Mouse (Mus musculus): ENCODE data around the gene Exosc3.

Exosc3 gene

DNA sequence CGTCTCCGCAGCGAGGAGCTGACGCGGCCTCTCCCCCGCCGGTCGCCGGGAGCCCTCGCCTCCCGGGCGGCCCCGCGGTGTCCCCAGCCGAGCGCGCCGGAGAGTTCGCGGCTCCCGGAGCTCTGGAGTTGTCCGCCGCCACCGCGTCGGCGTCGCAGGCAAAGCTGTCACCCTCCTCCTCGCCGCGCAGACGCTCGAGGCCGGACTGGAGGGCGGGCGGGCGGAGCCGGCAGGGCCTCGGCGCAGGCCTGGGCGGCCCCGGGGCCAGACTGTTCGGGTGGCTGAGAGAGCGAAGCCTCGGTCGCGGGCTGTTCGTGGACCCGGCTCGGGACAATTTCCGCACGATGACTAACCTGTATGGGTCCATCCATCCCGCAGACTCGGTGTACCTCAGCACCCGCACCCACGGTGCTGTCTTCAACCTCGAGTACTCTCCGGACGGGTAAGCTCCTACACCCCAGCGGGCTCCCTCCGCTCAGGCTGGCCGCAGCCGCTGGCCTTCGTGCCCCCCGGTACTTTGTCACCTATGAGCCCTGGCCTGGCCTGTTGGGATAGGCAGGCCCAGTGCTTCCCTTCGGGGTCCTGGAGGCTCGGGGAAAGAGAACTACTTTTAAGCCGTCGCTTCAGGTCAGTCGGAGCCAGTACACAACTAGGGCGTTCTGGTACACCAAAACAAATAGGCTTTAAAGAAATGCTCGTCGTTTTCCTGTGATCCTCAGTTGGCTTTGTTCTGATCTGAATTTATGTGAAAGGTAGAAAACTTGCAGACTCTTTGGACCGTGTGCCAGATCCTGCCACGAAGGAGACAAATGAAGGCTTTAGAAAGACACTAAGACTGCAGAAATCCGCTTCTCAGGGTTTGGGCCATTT is at the start of gene Exosc3:
Gene Exosc3 (minus strand): TSS at position 447 of the 870 bp plus-strand sequence.
- WGBS, result under 1% methylated on average over 76 of the region's 76 CpGs

- 65% methylated on average over 4 of the region's 4 CpGs for WGBS
Measured at GRCm38 (mm10) chr4:45392099-45392498, 49.6 kb upstream of the Exosc3 start.

DNA sequence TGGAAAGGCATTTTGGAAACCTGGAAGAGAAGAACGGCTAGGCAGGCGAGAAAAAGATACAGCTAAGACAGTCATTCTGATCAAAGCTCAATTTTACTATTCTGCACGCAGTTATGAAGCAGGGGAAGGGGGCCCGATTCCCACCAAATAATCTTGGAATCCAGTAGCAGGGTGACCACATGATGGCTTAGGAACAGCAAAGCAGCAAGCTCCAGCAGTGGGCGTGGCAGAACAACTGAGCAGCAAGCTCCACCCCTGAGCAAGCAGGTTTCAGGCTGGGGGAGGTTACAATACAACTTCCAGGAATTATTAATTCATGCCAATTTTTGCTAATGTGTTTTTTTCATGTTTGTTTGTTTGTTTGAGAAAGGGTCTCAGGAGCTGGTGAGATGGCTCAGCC is 44.8 kb upstream of the Exosc3 start:
- 97% methylated on average over 5 of the region's 5 CpGs for WGBS

- 79% methylated on average over 2 of the region's 2 CpGs for WGBS
Measured at GRCm38 (mm10) chr4:45382133-45382532, 39.6 kb upstream of the Exosc3 start.

DNA sequence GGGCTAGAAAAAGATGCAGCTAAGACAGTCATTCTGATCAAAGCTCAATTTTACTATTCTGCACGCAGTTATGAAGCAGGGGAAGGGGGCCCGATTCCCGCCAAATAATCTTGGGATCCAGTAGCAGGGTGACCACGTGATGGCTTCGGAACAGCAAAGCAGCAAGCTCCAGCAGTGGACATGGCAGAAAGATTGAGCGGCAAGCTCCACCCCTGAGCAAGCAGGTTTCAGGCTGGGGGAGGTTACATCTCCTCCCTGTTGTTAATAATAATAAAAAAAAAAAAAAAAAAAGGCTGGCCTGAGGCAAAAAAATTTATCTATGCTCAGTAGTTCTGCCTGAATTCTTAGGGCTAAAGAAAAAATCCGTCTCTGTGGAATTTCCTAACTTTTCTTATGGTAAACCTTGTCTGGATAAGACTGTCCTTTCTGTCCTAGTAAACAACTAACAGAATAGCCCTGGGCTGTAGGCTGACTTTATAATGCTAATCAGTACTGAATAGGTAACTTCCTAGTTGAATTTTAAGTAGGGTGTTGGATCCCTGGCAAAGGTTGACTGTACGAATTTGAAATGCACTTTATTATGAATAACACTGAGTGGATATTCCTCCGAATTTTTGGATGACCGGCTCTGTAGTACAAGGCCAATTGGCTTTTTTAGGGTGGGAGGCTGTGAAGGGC is 38.5 kb upstream of the Exosc3 start:
- WGBS, result 79% methylated on average over 10 of the region's 10 CpGs

GRCm38 (mm10) chr4:45376573-45376972 is 34.0 kb upstream of the Exosc3 start:
- WGBS, result 81% methylated on average over 4 of the region's 4 CpGs

GRCm38 (mm10) chr4:45374879-45375278 is 32.3 kb upstream of the Exosc3 start:
- 83% methylated on average over 5 of the region's 5 CpGs for WGBS

- 85% methylated on average over 3 of the region's 3 CpGs for WGBS
Measured at GRCm38 (mm10) chr4:45371261-45371660, 28.7 kb upstream of the Exosc3 start.

DNA sequence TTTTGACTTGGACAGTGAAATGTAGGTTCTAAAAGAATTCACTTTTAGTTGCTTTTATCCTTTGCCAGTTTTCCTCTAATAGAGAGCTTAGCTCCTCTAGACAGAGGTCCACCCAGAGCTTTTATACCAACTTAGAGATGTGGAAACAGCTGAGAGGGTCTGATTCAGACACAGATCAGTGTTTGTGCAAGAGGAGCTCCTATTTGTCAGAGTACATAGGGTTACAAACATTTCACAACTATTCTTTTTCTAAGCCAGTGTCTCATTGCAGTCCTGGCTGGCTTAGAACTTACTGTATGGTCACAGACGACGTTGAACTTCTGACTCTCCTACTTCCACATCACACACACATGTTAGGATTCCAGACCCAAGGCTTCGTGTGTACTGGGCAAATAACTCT is 14.1 kb upstream of the Exosc3 start:
- 86% methylated on average over 3 of the region's 3 CpGs for WGBS

GRCm38 (mm10) chr4:45341669-45342249 is 773 bp downstream of the Exosc3 start, which contains the start of gene Dcaf10:
Gene Dcaf10, plus strand, starts transcription at chr4:45342101.
- under 1% methylated on average over 42 of the region's 42 CpGs for WGBS

GRCm38 (mm10) chr4:45341226-45341625 is 1.3 kb downstream of the Exosc3 start:
- WGBS, result 62% methylated on average over 9 of the region's 9 CpGs

- WGBS, result 69% methylated on average over 3 of the region's 3 CpGs
Measured at GRCm38 (mm10) chr4:45332466-45332865, 10.1 kb downstream of the Exosc3 start.

DNA sequence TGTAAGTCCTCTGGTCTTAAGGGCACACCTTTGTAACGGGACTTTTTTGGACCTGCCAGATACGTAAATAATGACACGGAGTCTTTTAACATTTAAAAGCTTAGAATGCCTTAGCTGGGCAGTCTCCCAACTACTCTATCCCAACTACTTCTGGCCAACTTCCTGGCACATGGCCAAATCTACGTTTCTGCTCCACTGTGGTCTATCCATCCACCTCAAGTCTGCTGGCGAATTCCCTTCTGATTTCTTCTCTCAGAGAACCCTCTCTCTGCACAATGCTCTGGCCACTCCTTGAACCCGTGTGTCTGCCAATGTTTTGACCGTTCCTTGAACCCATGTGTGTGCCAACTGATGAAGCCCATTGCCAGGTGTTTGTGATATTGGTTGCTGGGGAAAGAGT is 11.4 kb downstream of the Exosc3 start:
- 49% methylated on average over 7 of the region's 7 CpGs for WGBS

DNA sequence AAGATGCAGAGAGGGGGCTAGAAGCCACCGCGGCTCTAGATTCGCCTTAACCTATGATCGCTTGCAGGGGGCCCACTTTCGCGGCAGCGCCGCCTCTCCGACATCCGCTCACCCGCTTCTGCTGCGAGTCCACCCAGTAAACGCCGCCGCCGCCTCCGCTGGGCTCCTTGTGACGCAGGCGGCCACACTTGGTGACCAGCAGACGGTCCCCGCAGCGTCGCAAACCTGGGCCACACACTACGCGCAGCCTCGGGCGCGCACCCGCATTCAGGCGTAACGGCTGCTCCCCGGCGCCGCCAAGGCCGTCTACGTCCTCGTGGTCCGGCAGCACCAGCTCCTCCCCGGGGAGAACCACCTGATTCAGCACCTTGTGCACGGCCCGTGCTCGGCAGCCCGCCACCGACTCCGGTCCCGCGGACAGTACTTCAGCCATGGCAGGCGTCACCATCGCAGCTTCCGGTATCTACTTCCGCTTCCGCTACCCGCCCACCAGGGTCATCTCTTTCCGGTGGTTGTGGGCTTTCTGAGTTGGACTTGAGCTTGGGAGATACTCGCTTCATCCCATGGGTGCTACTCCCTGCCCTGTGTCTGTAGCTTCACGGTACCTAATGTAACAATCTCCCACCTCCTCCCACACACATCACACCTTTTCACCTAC is 22.2 kb downstream of the Exosc3 start:
- under 1% methylated on average over 56 of the region's 56 CpGs for WGBS

DNA sequence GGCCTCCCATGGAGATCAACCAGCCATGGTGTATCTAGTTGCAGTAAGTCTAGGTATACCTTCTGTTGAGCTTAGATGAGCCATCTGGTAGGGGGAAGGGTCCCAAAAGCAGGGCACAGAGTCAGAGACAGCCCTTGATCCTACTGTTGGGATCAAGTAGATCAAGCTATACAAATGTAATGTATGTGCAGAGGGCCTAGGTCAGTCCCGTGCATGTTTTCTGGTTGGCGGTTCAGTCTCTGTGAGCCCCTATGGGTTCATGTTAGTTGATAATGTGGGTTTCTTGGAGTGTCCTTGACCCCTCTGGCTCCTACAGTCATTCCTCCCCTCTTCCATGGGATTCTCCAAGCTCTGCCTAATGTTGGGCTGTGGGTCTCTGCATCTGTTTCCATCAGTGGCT is 31.5 kb downstream of the Exosc3 start:
- 100% methylated on average over 2 of the region's 2 CpGs for WGBS

- WGBS, result 90% methylated on average over 6 of the region's 6 CpGs
Measured at GRCm38 (mm10) chr4:45308606-45309005, 33.9 kb downstream of the Exosc3 start.

- 30% methylated on average over 11 of the region's 11 CpGs for WGBS
Measured at GRCm38 (mm10) chr4:45308046-45308445, 34.5 kb downstream of the Exosc3 start.

- WGBS, result 97% methylated on average over 14 of the region's 14 CpGs
Measured at GRCm38 (mm10) chr4:45305536-45305935, 37.0 kb downstream of the Exosc3 start.

DNA sequence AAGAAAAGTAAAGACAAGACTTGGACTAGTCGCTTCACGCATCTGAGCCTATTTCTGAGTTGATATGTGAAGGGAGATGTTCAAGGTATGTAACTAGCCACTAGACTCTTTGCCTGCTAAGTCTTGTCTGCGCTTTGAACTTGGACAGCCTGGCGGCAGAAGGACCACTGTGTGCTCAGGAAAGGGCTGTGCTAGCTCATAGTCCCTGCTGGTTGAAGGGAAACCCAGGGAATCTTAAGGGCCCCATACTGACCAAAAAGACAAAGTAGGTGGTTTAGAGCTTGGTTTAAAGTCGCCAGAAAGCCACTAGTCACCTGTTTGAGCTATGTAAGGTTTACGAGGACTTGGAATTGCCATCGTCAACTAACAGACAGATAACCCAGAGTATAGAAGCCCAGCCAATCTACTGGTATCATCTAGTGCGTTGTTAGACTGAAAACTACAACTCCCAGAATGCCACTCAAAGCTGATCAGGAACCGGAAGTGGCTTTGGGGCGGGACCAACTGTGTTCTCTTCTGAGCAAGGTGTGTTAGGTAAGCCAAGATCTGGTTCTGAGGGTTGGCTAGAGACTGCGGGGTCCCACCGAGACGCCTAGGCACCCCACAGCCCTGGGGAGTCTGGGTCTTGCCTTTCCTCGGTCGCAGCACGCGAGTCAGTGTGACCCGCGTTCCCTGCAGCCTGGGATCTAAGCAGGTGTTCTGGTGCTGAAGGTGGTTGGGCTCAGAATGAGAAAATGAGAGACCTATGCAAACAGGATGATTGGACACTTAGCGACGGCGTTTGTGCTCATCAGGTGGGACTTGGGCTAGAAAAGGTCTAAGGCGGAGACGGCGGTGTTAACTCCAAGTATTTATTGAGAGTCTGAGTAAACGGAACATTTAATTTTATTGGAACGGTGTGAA is 45.6 kb downstream of the Exosc3 start, which contains the start of gene Trmt10b:
Gene Trmt10b (plus strand): TSS at position 466 of the 903 bp plus-strand sequence.
- WGBS, result 15% methylated on average over 27 of the region's 27 CpGs

DNA sequence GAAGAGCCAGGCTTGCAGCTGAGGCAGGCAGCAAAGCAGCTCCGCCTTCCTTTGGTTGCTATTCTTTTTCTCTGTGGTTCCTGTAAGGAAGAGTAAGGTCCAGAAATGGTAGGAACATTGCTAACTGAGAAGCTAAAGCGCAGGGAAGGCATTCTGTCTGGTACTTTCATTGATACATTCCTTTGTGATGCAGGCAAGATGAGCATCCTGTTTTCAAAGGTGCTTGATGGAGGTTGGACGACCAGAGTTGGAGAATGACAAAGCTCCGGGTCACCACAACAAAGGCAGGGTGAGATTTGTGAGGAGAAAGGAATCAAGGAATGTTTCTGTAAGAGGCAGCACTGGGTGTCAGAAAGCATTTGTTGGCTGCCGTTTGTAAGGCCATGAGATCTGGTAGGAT is 54.6 kb downstream of the Exosc3 start:
- WGBS, result 84% methylated on average over 5 of the region's 5 CpGs

DNA sequence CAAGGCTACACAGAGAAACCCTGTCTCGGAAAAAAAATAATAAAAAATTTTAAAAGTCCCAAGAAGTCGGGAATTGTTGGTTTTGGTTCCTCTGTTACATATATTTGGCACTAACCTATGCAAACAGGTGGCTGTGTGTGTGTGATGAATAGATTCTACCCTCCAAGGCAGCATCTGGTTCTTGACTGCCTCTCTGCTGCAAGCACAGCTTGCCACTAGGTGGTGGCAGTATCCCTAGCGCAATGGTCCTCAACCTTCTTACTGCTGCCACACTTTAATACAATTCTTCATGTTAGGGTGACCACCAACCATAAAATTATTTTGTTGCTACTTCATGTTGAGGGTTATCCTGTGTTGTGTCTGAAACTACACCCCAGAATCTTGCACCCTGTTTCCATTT is 56.2 kb downstream of the Exosc3 start:
- 57% methylated on average over 3 of the region's 3 CpGs for WGBS
